Mouse (Mus musculus) bone marrow, adult 2 months (tissue): ENCODE data around the gene Dzip1.

Source experiments
- CTCF ChIP-seq: fragments of 200-500 bp; IDR thresholded peaks from 2 replicates; pipeline ENCODE4 v1.5.1; 2011; ENCODE audit warnings: low read length, control low read depth; ENCODE audit not compliant: control insufficient read depth, insufficient read depth
- POLR2A ChIP-seq: fragments of 200-500 bp; IDR thresholded peaks from 2 replicates; pipeline ENCODE4 v1.6.1; 2011; ENCODE audit warnings: low read depth, mild to moderate bottlenecking, control low read depth, low read length, borderline replicate concordance; ENCODE audit not compliant: control insufficient read depth

DNA sequence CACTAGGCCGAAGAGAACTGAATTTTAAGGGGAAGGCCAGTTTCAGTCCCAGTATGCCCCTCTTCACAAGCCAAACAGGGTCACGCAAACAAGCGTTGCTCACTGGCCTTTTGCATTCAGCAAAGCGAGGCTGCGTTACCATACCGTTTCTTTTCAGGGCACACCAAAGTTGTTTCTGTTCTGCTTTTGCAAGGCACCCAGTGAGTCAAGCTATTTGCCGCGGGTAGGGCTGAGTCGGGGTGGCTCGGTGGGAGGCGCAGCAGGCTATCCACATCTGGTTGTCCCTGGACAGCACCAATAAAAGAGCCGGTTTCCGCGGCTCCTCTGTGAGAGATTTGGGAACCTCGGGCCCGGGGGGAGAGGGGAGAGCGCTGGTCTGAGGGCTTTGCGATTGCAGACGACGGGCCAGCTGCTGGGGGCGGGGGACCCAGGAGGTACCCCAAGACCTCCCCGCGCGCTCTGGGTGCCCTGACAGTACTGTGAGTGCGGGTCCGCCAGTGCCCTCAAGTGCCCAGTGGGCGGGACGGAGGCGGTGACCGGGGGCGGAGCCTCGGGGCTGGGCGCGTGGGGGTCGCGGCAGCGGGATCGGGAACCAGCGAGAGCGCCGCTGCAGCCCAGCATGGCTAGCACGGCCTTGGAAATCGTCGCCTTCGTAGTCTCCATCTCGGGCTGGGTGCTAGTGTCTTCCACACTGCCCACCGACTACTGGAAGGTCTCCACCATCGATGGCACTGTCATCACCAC is 70.7 kb downstream of the Dzip1 start:
- TF ChIP-seq POLR2A = no peak
- TF ChIP-seq CTCF = no peak
